Mouse (Mus musculus) testis, postnatal 14 days (tissue): Measurements from ENCODE around the gene Cygb.
"Not testable (repeated sequence)": the region's sequence is repeated elsewhere in the genome, so short reads cannot be mapped to it uniquely, and the experiment has no call there.

ENCODE experiments used
- DNase-seq: peaks from one replicate; pipeline ENCODE4 v3.0.0; 2021; ENCODE audit warnings: low spot score

Gene Cygb

GRCm38 (mm10) chr11:116636607-116637006 is 17.5 kb downstream of the Cygb start:
- DNase-seq: not testable (repeated sequence)

GRCm38 (mm10) chr11:116632962-116633361 is 21.2 kb downstream of the Cygb start:
- no peak for DNase-seq

GRCm38 (mm10) chr11:116630171-116630965 is 23.7 kb downstream of the Cygb start:
- no peak for DNase-seq

GRCm38 (mm10) chr11:116629472-116629871 is 24.6 kb downstream of the Cygb start:
- DNase-seq: no peak

GRCm38 (mm10) chr11:116628712-116629111 is 25.4 kb downstream of the Cygb start:
- DNase-seq: peak; percentile 80

- DNase-seq: peak; percentile 51
These were observed 26.8 kb downstream of the Cygb start for GRCm38 (mm10) chr11:116627072-116628020.

- peak; percentile 61 for DNase-seq
These were observed 27.6 kb downstream of the Cygb start, which contains the start of gene Rhbdf2 for GRCm38 (mm10) chr11:116626299-116627071. TSS of gene Rhbdf2 (minus strand) at chr11:116627019.

- peak; percentile 77 for DNase-seq
These were observed 28.8 kb downstream of the Cygb start for GRCm38 (mm10) chr11:116625081-116626000.

GRCm38 (mm10) chr11:116624131-116624832 is 29.8 kb downstream of the Cygb start:
- DNase-seq: peak; percentile 89

GRCm38 (mm10) chr11:116623281-116624124 is 30.6 kb downstream of the Cygb start:
- no peak for DNase-seq

GRCm38 (mm10) chr11:116621258-116621704 is 32.8 kb downstream of the Cygb start:
- DNase-seq: peak; percentile 75

- DNase-seq: no peak
These were observed 33.4 kb downstream of the Cygb start for GRCm38 (mm10) chr11:116620559-116621253.

- no peak for DNase-seq
These were observed 34.0 kb downstream of the Cygb start for GRCm38 (mm10) chr11:116620073-116620472.

- DNase-seq: no peak
These were observed 34.6 kb downstream of the Cygb start for GRCm38 (mm10) chr11:116619561-116619960.

- DNase-seq: no peak
These were observed 35.0 kb downstream of the Cygb start for GRCm38 (mm10) chr11:116619156-116619555.

- DNase-seq: no peak
These were observed 35.4 kb downstream of the Cygb start for GRCm38 (mm10) chr11:116618666-116619065.

GRCm38 (mm10) chr11:116617641-116618040 is 36.5 kb downstream of the Cygb start:
- no peak for DNase-seq

GRCm38 (mm10) chr11:116616438-116617118 is 37.5 kb downstream of the Cygb start:
- no peak for DNase-seq
